Mouse (Mus musculus): Measurements from ENCODE around the gene Exoc1. TPM values are rescaled to one million over a fixed set of nuclear protein-coding genes. Genes with fewer than 3 reads are reported as not detected.
A peak's percentile ranks its signal among the peaks of the same experiment; 100 is the strongest.

The Exoc1 gene
- polyA plus RNA-seq, 1 experiment from 2014 or later: 48.2 TPM

GRCm38 (mm10) chr5:76533186-76533585 is 4.1 kb downstream of the Exoc1 start:
- H3K9me3 ChIP-seq (replicated peaks; ENCODE audit: control insufficient read depth, low read length): no peaks in the 10 kb centered on the region
- no peaks in the 10 kb centered on the region for H3K4me1 ChIP-seq (ENCODE audit: control insufficient read depth, insufficient read depth, low read length)
- H3K4me2 ChIP-seq (ENCODE audit: low read depth, low read length): no peak overlapping the region
- no peak overlapping the region for H3K27ac ChIP-seq (replicated peaks; ENCODE audit: low read depth, low read length)
- H3K9ac ChIP-seq (replicated peaks; ENCODE audit: low read length): no peak overlapping the region
- no peak overlapping the region for H3K4me3 ChIP-seq (ENCODE audit: low read depth, low read length)
- no peak for DNase-seq (ENCODE audit: low spot score)
- H3K27me3 ChIP-seq (ENCODE audit: control insufficient read depth, insufficient read depth, low read length): no peaks in the 10 kb centered on the region
- 83% methylated on average over 6 of the region's 6 CpGs for WGBS
- H3K36me3 ChIP-seq (replicated peaks; ENCODE audit: control insufficient read depth, insufficient read depth, low read depth, low read length): no peaks in the 10 kb centered on the region
- ATAC-seq (replicated peaks; ENCODE audit: insufficient number of reproducible peaks, low FRiP score, low TSS enrichment, low read depth): no peak

GRCm38 (mm10) chr5:76536231-76536630 is 7.1 kb downstream of the Exoc1 start:
- no peaks in the 10 kb centered on the region for H3K36me3 ChIP-seq (replicated peaks; ENCODE audit: control insufficient read depth, insufficient read depth, low read depth, low read length)
- H3K27ac ChIP-seq (replicated peaks; ENCODE audit: low read depth, low read length): no peak overlapping the region
- no peak overlapping the region for H3K4me3 ChIP-seq (ENCODE audit: low read depth, low read length)
- 83% methylated on average over 1 of the region's 1 CpGs for WGBS
- H3K4me2 ChIP-seq (ENCODE audit: low read depth, low read length): no peak overlapping the region
- no peak overlapping the region for H3K9ac ChIP-seq (replicated peaks; ENCODE audit: low read length)
- no peaks in the 10 kb centered on the region for H3K9me3 ChIP-seq (replicated peaks; ENCODE audit: control insufficient read depth, low read length)
- no peaks in the 10 kb centered on the region for H3K4me1 ChIP-seq (ENCODE audit: control insufficient read depth, insufficient read depth, low read length)
- DNase-seq (ENCODE audit: low spot score) (no peak), ATAC-seq (replicated peaks; ENCODE audit: insufficient number of reproducible peaks, low FRiP score, low TSS enrichment, low read depth) (no peak)
- H3K27me3 ChIP-seq (ENCODE audit: control insufficient read depth, insufficient read depth, low read length): no peaks in the 10 kb centered on the region

- no peaks in the 10 kb centered on the region for H3K4me1 ChIP-seq (ENCODE audit: control insufficient read depth, insufficient read depth, low read length)
- DNase-seq (ENCODE audit: low spot score) (no peak), ATAC-seq (replicated peaks; ENCODE audit: insufficient number of reproducible peaks, low FRiP score, low TSS enrichment, low read depth) (no peak)
- no peak overlapping the region for H3K9ac ChIP-seq (replicated peaks; ENCODE audit: low read length)
- no peak overlapping the region for H3K27ac ChIP-seq (replicated peaks; ENCODE audit: low read depth, low read length)
- H3K4me3 ChIP-seq (ENCODE audit: low read depth, low read length): no peak overlapping the region
- H3K36me3 ChIP-seq (replicated peaks; ENCODE audit: control insufficient read depth, insufficient read depth, low read depth, low read length): no peaks in the 10 kb centered on the region; the same call in 1 of the 2 replicates
- no peaks in the 10 kb centered on the region for H3K27me3 ChIP-seq (ENCODE audit: control insufficient read depth, insufficient read depth, low read length)
- H3K9me3 ChIP-seq (replicated peaks; ENCODE audit: control insufficient read depth, low read length): no peaks in the 10 kb centered on the region
- H3K4me2 ChIP-seq (ENCODE audit: low read depth, low read length): no peak overlapping the region
- WGBS: 94% methylated on average over 10 of the region's 10 CpGs
These were observed 8.5 kb downstream of the Exoc1 start for GRCm38 (mm10) chr5:76537578-76537977.

- H3K36me3 ChIP-seq (replicated peaks; ENCODE audit: control insufficient read depth, insufficient read depth, low read depth, low read length): no peaks in the 10 kb centered on the region; the same call in 1 of the 2 replicates
- DNase-seq (ENCODE audit: low spot score) (no peak), ATAC-seq (replicated peaks; ENCODE audit: insufficient number of reproducible peaks, low FRiP score, low TSS enrichment, low read depth) (no peak)
- no peaks in the 10 kb centered on the region for H3K9me3 ChIP-seq (replicated peaks; ENCODE audit: control insufficient read depth, low read length)
- no peak overlapping the region for H3K9ac ChIP-seq (replicated peaks; ENCODE audit: low read length)
- no peak overlapping the region for H3K27ac ChIP-seq (replicated peaks; ENCODE audit: low read depth, low read length)
- no peak overlapping the region for H3K4me3 ChIP-seq (ENCODE audit: low read depth, low read length)
- WGBS: 86% methylated on average over 8 of the region's 8 CpGs
- no peaks in the 10 kb centered on the region for H3K4me1 ChIP-seq (ENCODE audit: control insufficient read depth, insufficient read depth, low read length)
- H3K27me3 ChIP-seq (ENCODE audit: control insufficient read depth, insufficient read depth, low read length): no peaks in the 10 kb centered on the region
- no peak overlapping the region for H3K4me2 ChIP-seq (ENCODE audit: low read depth, low read length)
These were observed 11.1 kb downstream of the Exoc1 start for GRCm38 (mm10) chr5:76540181-76540580.

- no peaks in the 10 kb centered on the region for H3K4me1 ChIP-seq (ENCODE audit: control insufficient read depth, insufficient read depth, low read length)
- no peaks in the 10 kb centered on the region for H3K9me3 ChIP-seq (replicated peaks; ENCODE audit: control insufficient read depth, low read length)
- no peaks in the 10 kb centered on the region; the same call in 1 of the 2 replicates for H3K36me3 ChIP-seq (replicated peaks; ENCODE audit: control insufficient read depth, insufficient read depth, low read depth, low read length)
- H3K4me2 ChIP-seq (ENCODE audit: low read depth, low read length): no peak overlapping the region
- H3K9ac ChIP-seq (replicated peaks; ENCODE audit: low read length): no peak overlapping the region
- peak; percentile 30 for DNase-seq (ENCODE audit: low spot score)
- no peak overlapping the region for H3K27ac ChIP-seq (replicated peaks; ENCODE audit: low read depth, low read length)
- H3K27me3 ChIP-seq (ENCODE audit: control insufficient read depth, insufficient read depth, low read length): no peaks in the 10 kb centered on the region
- ATAC-seq (replicated peaks; ENCODE audit: insufficient number of reproducible peaks, low FRiP score, low TSS enrichment, low read depth): no peak
- H3K4me3 ChIP-seq (ENCODE audit: low read depth, low read length): no peak overlapping the region
These were observed 11.7 kb downstream of the Exoc1 start for GRCm38 (mm10) chr5:76540842-76541241.

- ATAC-seq (replicated peaks; ENCODE audit: insufficient number of reproducible peaks, low FRiP score, low TSS enrichment, low read depth) (no peak), DNase-seq (ENCODE audit: low spot score) (no peak)
- H3K27me3 ChIP-seq (ENCODE audit: control insufficient read depth, insufficient read depth, low read length): no peaks in the 10 kb centered on the region
- no peak overlapping the region for H3K4me2 ChIP-seq (ENCODE audit: low read depth, low read length)
- H3K4me1 ChIP-seq (ENCODE audit: control insufficient read depth, insufficient read depth, low read length): no peaks in the 10 kb centered on the region
- H3K36me3 ChIP-seq (replicated peaks; ENCODE audit: control insufficient read depth, insufficient read depth, low read depth, low read length): no peaks in the 10 kb centered on the region; the same call in 1 of the 2 replicates
- no peak overlapping the region for H3K4me3 ChIP-seq (ENCODE audit: low read depth, low read length)
- H3K9me3 ChIP-seq (replicated peaks; ENCODE audit: control insufficient read depth, low read length): no peaks in the 10 kb centered on the region
- no peak overlapping the region for H3K9ac ChIP-seq (replicated peaks; ENCODE audit: low read length)
- WGBS: 92% methylated on average over 8 of the region's 8 CpGs
- no peak overlapping the region for H3K27ac ChIP-seq (replicated peaks; ENCODE audit: low read depth, low read length)
These were observed 14.1 kb downstream of the Exoc1 start for GRCm38 (mm10) chr5:76543200-76543599.

GRCm38 (mm10) chr5:76550426-76550825 is 21.3 kb downstream of the Exoc1 start:
- WGBS: 90% methylated on average over 8 of the region's 8 CpGs
- no peaks in the 10 kb centered on the region for H3K9me3 ChIP-seq (replicated peaks; ENCODE audit: control insufficient read depth, low read length)
- DNase-seq (ENCODE audit: low spot score): no peak

GRCm38 (mm10) chr5:76565321-76565720 is 36.2 kb downstream of the Exoc1 start:
- Histone ChIP-seq H3K4me1 (ENCODE audit: control insufficient read depth, insufficient read depth, low read length) (no peaks in the 10 kb centered on the region), H3K36me3 (replicated peaks; ENCODE audit: control insufficient read depth, insufficient read depth, low read depth, low read length) (no peaks in the 10 kb centered on the region; the same call in 1 of the 2 replicates), H3K9me3 (replicated peaks; ENCODE audit: control insufficient read depth, low read length) (no peaks in the 10 kb centered on the region), H3K27me3 (ENCODE audit: control insufficient read depth, insufficient read depth, low read length) (no peaks in the 10 kb centered on the region), H3K4me3 (ENCODE audit: low read depth, low read length) (no peak overlapping the region), H3K9ac (replicated peaks; ENCODE audit: low read length) (no peak overlapping the region), H3K27ac (replicated peaks; ENCODE audit: low read depth, low read length) (no peak overlapping the region), H3K4me2 (ENCODE audit: low read depth, low read length) (no peak overlapping the region)
- 27% methylated on average over 3 of the region's 3 CpGs for WGBS
- no peak for ATAC-seq (replicated peaks; ENCODE audit: insufficient number of reproducible peaks, low FRiP score, low TSS enrichment, low read depth)
- peak; percentile 64 for DNase-seq (ENCODE audit: low spot score)

More at GRCm38 (mm10) chr5:76550426-76550825, 21.3 kb downstream of the Exoc1 start:
- no peaks in the 10 kb centered on the region; the same call in 1 of the 2 replicates for H3K36me3 ChIP-seq (replicated peaks; ENCODE audit: control insufficient read depth, insufficient read depth, low read depth, low read length)
- ATAC-seq (replicated peaks; ENCODE audit: insufficient number of reproducible peaks, low FRiP score, low TSS enrichment, low read depth): no peak
- no peaks in the 10 kb centered on the region for H3K27me3 ChIP-seq (ENCODE audit: control insufficient read depth, insufficient read depth, low read length)
- no peaks in the 10 kb centered on the region for H3K4me1 ChIP-seq (ENCODE audit: control insufficient read depth, insufficient read depth, low read length)
- no peak overlapping the region for H3K9ac ChIP-seq (replicated peaks; ENCODE audit: low read length)
- no peak overlapping the region for H3K4me3 ChIP-seq (ENCODE audit: low read depth, low read length)
- H3K27ac ChIP-seq (replicated peaks; ENCODE audit: low read depth, low read length): no peak overlapping the region
- H3K4me2 ChIP-seq (ENCODE audit: low read depth, low read length): no peak overlapping the region
